Mouse (Mus musculus) lung, embryonic 14.5 days (tissue): ENCODE measurements around the gene Olfr876. TPM values are rescaled to one million over a fixed set of nuclear protein-coding genes. Genes with fewer than 3 reads are reported as not detected.
A peak's percentile ranks its signal among the peaks of the same experiment; 100 is the strongest.
"Not testable (repeated sequence)": the region's sequence is repeated elsewhere in the genome, so short reads cannot be mapped to it uniquely, and the experiment has no call there.

Experiments
- ATAC-seq: fragments of 200-750 bp; cut with Nextera tagmentation; 2 replicates; pipeline ENCODE4 v1.8.0; 2017; ENCODE audit warnings: mild to moderate bottlenecking, moderate TSS enrichment, moderate library complexity; ENCODE audit not compliant: insufficient read depth
- DNase-seq: peaks from one replicate; pipeline ENCODE4 v3.0.0-alpha.2; 2015
- H3K27ac ChIP-seq: fragments of 300-500 bp; sonication (generic); 2 replicates; pipeline ENCODE4 v1.5.1; 2014; ENCODE audit warnings: low read depth, mild to moderate bottlenecking, moderate library complexity
- H3K27me3 ChIP-seq: fragments of 300-500 bp; sonication (generic); 2 replicates; pipeline ENCODE4 v1.6.1; 2014; ENCODE audit warnings: low read length, control low read depth; ENCODE audit not compliant: insufficient read depth
- H3K36me3 ChIP-seq: fragments of 300-500 bp; sonication (generic); 2 replicates; pipeline ENCODE4 v1.6.1; 2014; ENCODE audit warnings: control low read depth; ENCODE audit not compliant: insufficient read depth
- H3K4me1 ChIP-seq: fragments of 300-500 bp; sonication (generic); 2 replicates; pipeline ENCODE4 v1.6.1; 2014; ENCODE audit warnings: antibody characterized with exemption, control low read depth; ENCODE audit not compliant: insufficient read depth
- H3K4me2 ChIP-seq: fragments of 300-500 bp; sonication (generic); 2 replicates; pipeline ENCODE4 v1.6.1; 2014; ENCODE audit warnings: mild to moderate bottlenecking
- H3K4me3 ChIP-seq: fragments of 300-500 bp; sonication (generic); 2 replicates; pipeline ENCODE4 v1.5.1; 2014; ENCODE audit warnings: low read depth, low read length
- H3K9ac ChIP-seq: fragments of 300-500 bp; sonication (generic); 2 replicates; pipeline ENCODE4 v1.6.1; 2014
- H3K9me3 ChIP-seq: fragments of 300-500 bp; sonication (generic); 2 replicates; pipeline ENCODE4 v1.6.1; 2016; ENCODE audit warnings: low read depth, low read length, control low read depth
- CTCF ChIP-seq: IDR thresholded peaks from 2 replicates; pipeline ENCODE4 v1.5.1; 2016; ENCODE audit warnings: antibody characterized with exemption, low read depth
- WGBS: fragments of 180-500 bp; shearing (Covaris S2); extraction: QIAGEN DNeasy Blood & Tissue Kit; methylation state at CpG from one replicate; pipeline ENCODE4 v1.1.7; 2014; 5-methylcytosine and 5-hydroxymethylcytosine counted together
- polyA plus RNA-seq: library from polyadenylated mRNA; unstranded; fragments of >200 nt; fragmentation: Nextera tagmentation; extraction: Ambion mirVana; gene quantifications from 2 replicates; pipeline ENCODE4 v1.2.1, GENCODE M21; 2014

The Olfr876 gene
- polyA plus RNA-seq = not detected in 2 replicates

DNA sequence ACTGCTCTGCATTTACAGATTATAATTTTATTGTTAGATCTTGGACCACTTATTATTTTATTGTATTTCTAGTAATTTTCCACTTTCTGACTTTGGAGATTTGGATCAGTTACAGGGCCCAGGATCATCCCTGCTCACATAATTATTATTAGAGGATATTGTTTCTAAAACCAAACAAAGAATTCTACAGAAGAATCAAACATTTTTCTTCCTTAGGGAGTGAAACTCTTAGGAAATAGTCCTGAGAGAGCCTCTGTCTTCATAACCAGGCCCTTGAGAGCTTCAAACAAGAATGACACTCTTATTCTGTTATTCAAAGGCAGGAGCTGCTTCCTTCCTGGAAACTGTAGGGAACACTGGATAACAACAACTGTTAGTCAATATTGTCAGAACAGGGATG, at the start of gene Olfr876:
Olfr876 (plus strand) TSS at position 301 of the 400 bp plus-strand sequence.
- no peak within 1 kb of the TSS for H3K4me3 ChIP-seq

DNA sequence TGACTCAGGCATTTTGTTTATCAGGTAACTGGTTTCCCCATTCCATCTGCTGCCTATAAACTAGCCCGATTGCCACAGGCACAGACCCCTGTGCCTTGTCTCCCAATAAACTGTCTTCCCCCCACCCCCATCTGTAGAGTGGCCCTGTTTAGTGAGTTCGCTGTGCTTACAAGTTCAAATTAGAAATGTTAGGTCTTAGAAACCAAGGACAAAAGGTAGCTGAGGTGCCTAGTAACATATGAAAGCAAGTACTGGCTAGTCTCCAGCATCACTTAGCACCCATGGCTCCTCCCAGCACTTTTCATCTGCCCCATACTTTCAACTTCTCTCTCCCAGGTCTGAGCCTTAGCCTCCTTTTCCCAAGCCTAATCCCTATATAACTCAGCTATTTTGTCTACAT, 41.1 kb upstream of the Olfr876 start:
- no peak overlapping the region for H3K4me3 ChIP-seq
- H3K27ac ChIP-seq = no peak overlapping the region
- H3K9ac ChIP-seq = no peak overlapping the region
- 88% methylated on average over 2 of the region's 2 CpGs for WGBS
- no peaks in the 10 kb centered on the region for H3K9me3 ChIP-seq
- no peaks in the 10 kb centered on the region for H3K4me1 ChIP-seq
- no peaks in the 10 kb centered on the region for H3K36me3 ChIP-seq
- no peak for DNase-seq
- no peak overlapping the region for H3K4me2 ChIP-seq
- no peak for ATAC-seq
- H3K27me3 ChIP-seq = no peaks in the 10 kb centered on the region
- no peak for TF ChIP-seq CTCF

More for the DNA sequence above, at the start of gene Olfr876:
- no peaks in the 10 kb centered on the region for H3K36me3 ChIP-seq
- no peak within 1 kb of the TSS for H3K9ac ChIP-seq
- H3K9me3 ChIP-seq = no peaks in the 10 kb centered on the region
- no peaks in the 10 kb centered on the region for H3K27me3 ChIP-seq
- no peak for TF ChIP-seq CTCF
- no peak for DNase-seq
- no peak within 1 kb of the TSS for H3K4me2 ChIP-seq
- no peaks in the 10 kb centered on the region for H3K4me1 ChIP-seq
- ATAC-seq = no peak
- no peak within 1 kb of the TSS for H3K27ac ChIP-seq

DNA sequence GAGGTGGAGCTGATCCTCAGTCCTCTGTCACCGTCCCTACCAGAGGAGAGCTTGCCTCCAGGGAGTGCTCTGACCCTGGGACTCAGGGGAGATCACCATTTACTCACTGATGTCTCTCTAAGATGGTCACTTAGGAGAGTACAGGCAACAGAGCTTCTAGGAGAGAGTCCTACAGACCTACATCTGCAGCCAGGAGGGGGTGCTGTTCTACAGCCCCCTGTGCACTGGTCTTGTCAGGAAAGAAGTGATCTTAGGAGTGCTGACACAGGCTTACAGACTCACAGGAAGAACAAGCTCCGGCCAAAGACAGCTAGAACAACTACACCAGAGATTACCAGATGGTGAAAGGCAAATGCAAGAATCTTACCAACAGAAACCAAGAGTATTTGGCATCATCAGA, 40.3 kb upstream of the Olfr876 start:
- H3K4me3 ChIP-seq = no peak overlapping the region
- H3K4me1 ChIP-seq = no peaks in the 10 kb centered on the region
- no peak for TF ChIP-seq CTCF
- no peak overlapping the region for H3K27ac ChIP-seq
- H3K9me3 ChIP-seq = no peaks in the 10 kb centered on the region
- no peak overlapping the region for H3K4me2 ChIP-seq
- DNase-seq (peak; percentile 9), ATAC-seq (no peak)
- H3K36me3 ChIP-seq = no peaks in the 10 kb centered on the region
- H3K9ac ChIP-seq = no peak overlapping the region
- H3K27me3 ChIP-seq = no peaks in the 10 kb centered on the region
- WGBS = 45% methylated on average over 2 of the region's 2 CpGs

DNA sequence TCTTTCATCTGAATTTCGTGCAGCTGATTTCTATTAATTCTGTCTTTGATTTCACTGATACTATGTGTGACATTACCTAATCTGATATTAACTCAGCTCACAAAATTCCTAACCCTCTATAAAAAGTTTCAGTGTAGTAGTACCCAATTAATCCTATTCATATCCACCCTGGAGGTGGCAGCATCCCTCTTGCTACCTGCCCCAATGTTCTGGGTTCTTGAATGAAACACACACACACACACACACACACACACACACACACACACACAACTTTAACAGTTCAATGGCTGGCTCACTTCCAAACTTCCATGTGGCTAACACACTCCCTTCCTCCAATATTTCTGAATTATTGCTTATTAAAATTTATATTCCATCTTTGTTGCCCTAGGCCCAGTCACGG, 32.2 kb upstream of the Olfr876 start:
- 56% methylated on average over 2 of the region's 2 CpGs for WGBS
- DNase-seq = no peak

DNA sequence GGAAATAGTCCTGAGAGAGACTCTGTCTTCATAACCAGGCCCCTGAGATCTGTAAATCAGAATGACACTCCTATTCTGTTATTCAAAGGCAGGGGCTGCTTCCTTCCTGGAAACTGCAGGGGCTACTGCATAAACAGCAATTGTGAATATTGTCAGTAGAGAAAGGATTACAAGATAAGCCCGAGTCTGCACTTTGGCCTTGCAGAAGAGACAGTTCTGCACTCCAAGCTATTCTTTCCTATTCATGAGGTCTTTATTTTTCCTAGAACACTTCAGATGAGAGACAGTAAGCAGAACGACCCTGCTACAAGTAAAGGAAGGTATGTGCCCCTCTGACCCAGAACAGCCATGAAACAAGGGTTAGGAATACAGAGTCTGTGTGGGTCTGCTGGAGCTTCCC, 31.1 kb upstream of the Olfr876 start, which contains the start of gene Olfr875:
Olfr875 (plus strand) TSS at position 99 of the 400 bp plus-strand sequence.
- Histone ChIP-seq H3K27ac (no peak within 1 kb of the TSS), H3K4me2 (no peak within 1 kb of the TSS), H3K36me3 (no peaks in the 10 kb centered on the region), H3K4me1 (no peaks in the 10 kb centered on the region), H3K27me3 (no peaks in the 10 kb centered on the region), H3K9me3 (no peaks in the 10 kb centered on the region), H3K9ac (no peak within 1 kb of the TSS), H3K4me3 (no peak within 1 kb of the TSS)
- 27% methylated on average over 2 of the region's 2 CpGs for WGBS
- TF ChIP-seq CTCF = no peak
- ATAC-seq (no peak), DNase-seq (no peak)

More for the DNA sequence above, 32.2 kb upstream of the Olfr876 start:
- no peaks in the 10 kb centered on the region for H3K4me1 ChIP-seq
- H3K4me3 ChIP-seq = no peak overlapping the region
- no peak overlapping the region for H3K9ac ChIP-seq
- no peaks in the 10 kb centered on the region for H3K9me3 ChIP-seq
- ATAC-seq = no peak
- H3K36me3 ChIP-seq = no peaks in the 10 kb centered on the region
- H3K27ac ChIP-seq = no peak overlapping the region
- no peaks in the 10 kb centered on the region for H3K27me3 ChIP-seq
- no peak overlapping the region for H3K4me2 ChIP-seq
- TF ChIP-seq CTCF = no peak

DNA sequence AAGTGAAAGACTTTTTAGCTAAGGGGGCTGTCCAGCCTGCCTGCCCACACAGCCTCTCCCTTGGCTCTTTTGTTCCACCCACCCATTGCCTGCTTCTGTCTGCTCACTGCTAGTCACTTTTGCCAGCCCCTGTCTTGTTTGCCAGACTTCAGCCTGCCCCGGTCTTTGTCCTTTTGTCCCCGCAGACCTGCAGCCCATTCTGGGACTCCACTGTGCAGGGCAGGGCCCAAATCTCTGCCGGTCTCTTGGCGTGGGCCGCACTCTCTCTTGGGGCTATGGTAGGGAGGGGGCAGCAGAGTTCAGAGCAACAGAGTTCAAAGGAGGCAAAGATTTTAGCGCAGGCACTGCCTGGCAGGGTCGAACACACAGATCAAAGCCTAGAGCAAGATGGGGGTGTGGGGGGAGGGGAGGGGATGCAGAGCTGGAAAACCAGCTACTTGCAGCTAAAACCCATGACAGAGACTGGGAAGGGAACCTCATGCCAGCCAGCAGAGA, 20.0 kb upstream of the Olfr876 start:
- Histone ChIP-seq H3K27me3 (no peaks in the 10 kb centered on the region), H3K4me1 (peaks cover 5% of the 10 kb centered on the region; the same call in 1 of the 2 replicates), H3K36me3 (no peaks in the 10 kb centered on the region), H3K4me3 (no peak overlapping the region; the same call in 1 of the 2 replicates), H3K9me3 (no peaks in the 10 kb centered on the region), H3K4me2 (peak overlapping the region; percentile 47), H3K9ac (peak overlapping the region; percentile 34), H3K27ac (no peak overlapping the region; the same call in 1 of the 2 replicates)
- WGBS = 1% methylated on average over 7 of the region's 7 CpGs
- ATAC-seq (peak; percentile 87), DNase-seq (peak; percentile 14)
- no peak for TF ChIP-seq CTCF

DNA sequence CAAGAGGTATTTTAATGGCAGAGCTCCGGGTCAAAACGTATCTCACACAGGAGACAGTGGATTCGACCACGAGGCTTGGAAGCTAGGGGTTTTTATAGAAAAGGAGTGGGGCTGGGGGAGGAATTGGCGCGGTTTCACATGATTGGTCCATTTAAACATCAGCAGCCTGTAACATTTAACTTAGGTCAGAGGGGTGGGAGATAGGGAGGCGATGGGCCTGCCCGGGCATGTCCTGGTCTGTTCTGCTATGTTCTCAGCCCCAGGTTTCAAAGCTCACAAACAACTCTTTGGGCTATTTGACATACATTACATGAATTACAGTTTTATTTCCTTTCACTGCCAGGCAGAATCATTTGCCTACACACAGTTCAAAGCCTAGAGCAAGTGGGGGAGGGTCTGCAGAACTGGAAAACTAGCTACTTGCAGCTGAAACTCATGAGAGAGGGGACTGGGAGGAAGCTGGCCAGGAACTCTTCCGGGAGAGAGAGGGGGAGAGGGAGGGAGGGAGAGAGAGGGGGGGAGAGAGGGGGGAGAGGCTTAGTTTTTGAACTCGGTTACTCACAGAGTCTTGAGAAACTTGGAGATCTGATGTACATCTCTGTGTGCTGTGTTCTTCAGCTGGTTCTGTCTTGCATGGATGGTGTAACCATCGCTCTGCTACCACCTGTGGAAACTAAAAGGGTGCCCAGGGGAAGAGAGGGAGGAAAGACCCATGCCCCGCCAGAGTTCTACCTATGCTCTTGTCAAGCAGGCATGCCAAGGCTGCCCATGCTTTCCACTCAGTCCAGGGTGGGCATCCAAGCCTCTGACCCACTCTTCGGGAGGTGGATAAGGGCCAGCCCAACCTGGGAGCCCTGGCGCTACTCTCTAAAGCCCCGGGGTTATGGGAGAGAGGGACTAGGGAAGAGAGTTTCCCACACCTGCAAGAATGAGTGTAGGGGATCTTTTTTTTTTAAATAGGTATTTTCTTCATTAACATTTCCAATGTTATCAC, 19.1 kb upstream of the Olfr876 start:
- H3K4me2 ChIP-seq, H3K36me3 ChIP-seq, H3K4me1 ChIP-seq, H3K27ac ChIP-seq, H3K27me3 ChIP-seq, H3K4me3 ChIP-seq, H3K9ac ChIP-seq, H3K9me3 ChIP-seq: not testable (repeated sequence)
- WGBS = 65% methylated on average over 9 of the region's 15 CpGs
- DNase-seq (peak; percentile 28), ATAC-seq (peak; percentile 86; the same call in 1 of the 2 replicates)
